Mouse (Mus musculus) urinary bladder, postnatal 25 days (tissue): ENCODE results near the gene Gm5771.
"Not testable (repeated sequence)": the region's sequence is repeated elsewhere in the genome, so short reads cannot be mapped to it uniquely, and the experiment has no call there.

Source experiments
- DNase-seq: peaks from one replicate; pipeline ENCODE4 v3.0.0; 2022; ENCODE audit warnings: low spot score

Gm5771 gene

GRCm38 (mm10) chr6:41392056-41392455 lies at the start of gene Gm5771:
Gm5771 (plus strand) TSS chr6:41392356.
- DNase-seq = not testable (repeated sequence)

GRCm38 (mm10) chr6:41353932-41354331 lies 38.2 kb upstream of the Gm5771 start, which contains the start of gene Try10:
Try10 (plus strand) TSS chr6:41354105.
- DNase-seq = no peak

- DNase-seq = not testable (repeated sequence)
These were observed 18.4 kb upstream of the Gm5771 start for GRCm38 (mm10) chr6:41373772-41374171.

- DNase-seq = not testable (repeated sequence)
These were observed 14.6 kb upstream of the Gm5771 start, which contains the start of gene Prss3 for GRCm38 (mm10) chr6:41377578-41377977. Prss3 (minus strand) TSS chr6:41377678.

- DNase-seq = no peak
These were observed 5.4 kb upstream of the Gm5771 start for GRCm38 (mm10) chr6:41386781-41387180.

- DNase-seq = not testable (repeated sequence)
These were observed 516 bp upstream of the Gm5771 start for GRCm38 (mm10) chr6:41391640-41392039.

- DNase-seq = not testable (repeated sequence)
These were observed 50.1 kb downstream of the Gm5771 start for GRCm38 (mm10) chr6:41442261-41442660.

- not testable (repeated sequence) for DNase-seq
These were observed 53.9 kb downstream of the Gm5771 start, which contains the start of gene Gm10334 for GRCm38 (mm10) chr6:41446045-41446444. Gm10334 (minus strand) TSS chr6:41446145.
